Mouse (Mus musculus): ENCODE measurements at regions not wholly inside any gene's neighbourhood (a gene's known extent, or its start where the extent isn't known, plus 50 kb on each side); places are given as distances from the start of the nearest gene placed in this dataset.

- Histone ChIP-seq H3K27me3 (ENCODE audit: control insufficient read depth, insufficient read depth, insufficient read length) (no peaks in the 10 kb centered on the region), H3K4me2 (ENCODE audit: low read depth) (no peak overlapping the region), H3ac (ENCODE audit: control insufficient read depth, insufficient read length) (no peak overlapping the region), H3K4me3 (no peak overlapping the region), H3K79me2 (ENCODE audit: control insufficient read depth, insufficient read depth) (no peaks in the 10 kb centered on the region), H3K36me3 (ENCODE audit: control insufficient read depth, insufficient read depth) (no peaks in the 10 kb centered on the region)
- TF ChIP-seq USF1 (IDR thresholded peaks at IDR 0.05; ENCODE audit: low read depth) (no peak), TCF12 (IDR thresholded peaks at IDR 0.05; ENCODE audit: insufficient read depth, poor library complexity, severe bottlenecking) (no peak), SRF (IDR thresholded peaks at IDR 0.05; ENCODE audit: control insufficient read depth, insufficient read length, low read depth) (no peak), REST (IDR thresholded peaks at IDR 0.05; ENCODE audit: insufficient read depth, insufficient read length) (no peak), MYOG (IDR thresholded peaks at IDR 0.05; ENCODE audit: control insufficient read depth in 1 of 3, insufficient read depth in 1 of 3, insufficient read length in 2 of 3, low read depth in 2 of 3) (no peak), MAX (IDR thresholded peaks at IDR 0.05; ENCODE audit: low read depth) (no peak), POLR2A (IDR thresholded peaks at IDR 0.05; ENCODE audit: insufficient read length, low read depth) (no peak), E2F4 (IDR thresholded peaks at IDR 0.05; ENCODE audit: insufficient read depth) (no peak), POLR2AphosphoS2 (IDR thresholded peaks at IDR 0.05; ENCODE audit: insufficient read length, low read depth) (no peak), CEBPB (IDR thresholded peaks at IDR 0.05; ENCODE audit: insufficient read depth, poor library complexity, severe bottlenecking) (no peak), MYOD1 (IDR thresholded peaks at IDR 0.05; ENCODE audit: control insufficient read depth in 1 of 3, insufficient read length in 2 of 3, low read depth in 2 of 3) (no peak), TCF3 (IDR thresholded peaks at IDR 0.05; ENCODE audit: insufficient read length, low read depth) (no peak)
Measured at GRCm38 (mm10) chr3:39062415-39062814, 175.7 kb downstream of the Fat4 start.

GRCm38 (mm10) chr3:39065457-39065856, 178.7 kb downstream of the Fat4 start:
- no peaks in the 10 kb centered on the region for H3K27me3 ChIP-seq (ENCODE audit: control insufficient read depth, insufficient read depth, insufficient read length)
- no peak overlapping the region for H3ac ChIP-seq (ENCODE audit: control insufficient read depth, insufficient read length)
- no peak overlapping the region for H3K4me3 ChIP-seq
- no peak for TF ChIP-seq USF1 (IDR thresholded peaks at IDR 0.05; ENCODE audit: low read depth)
- no peak for TF ChIP-seq MAX (IDR thresholded peaks at IDR 0.05; ENCODE audit: low read depth)
- no peak for TF ChIP-seq SRF (IDR thresholded peaks at IDR 0.05; ENCODE audit: control insufficient read depth, insufficient read length, low read depth)
- no peak for TF ChIP-seq POLR2A (IDR thresholded peaks at IDR 0.05; ENCODE audit: insufficient read length, low read depth)
- TF ChIP-seq CEBPB (IDR thresholded peaks at IDR 0.05; ENCODE audit: insufficient read depth, poor library complexity, severe bottlenecking), result no peak
- no peak for TF ChIP-seq POLR2AphosphoS2 (IDR thresholded peaks at IDR 0.05; ENCODE audit: insufficient read length, low read depth)
- no peak overlapping the region for H3K4me2 ChIP-seq (ENCODE audit: low read depth)
- no peaks in the 10 kb centered on the region for H3K79me2 ChIP-seq (ENCODE audit: control insufficient read depth, insufficient read depth)
- no peaks in the 10 kb centered on the region for H3K36me3 ChIP-seq (ENCODE audit: control insufficient read depth, insufficient read depth)

- Histone ChIP-seq H3K36me3 (ENCODE audit: control insufficient read depth, insufficient read depth) (no peaks in the 10 kb centered on the region), H3ac (ENCODE audit: control insufficient read depth, insufficient read length) (no peak overlapping the region), H3K79me2 (ENCODE audit: control insufficient read depth, insufficient read depth) (no peaks in the 10 kb centered on the region), H3K4me3 (no peak overlapping the region), H3K4me2 (ENCODE audit: low read depth) (no peak overlapping the region), H3K27me3 (ENCODE audit: control insufficient read depth, insufficient read depth, insufficient read length) (no peaks in the 10 kb centered on the region)
- TF ChIP-seq POLR2AphosphoS2 (IDR thresholded peaks at IDR 0.05; ENCODE audit: insufficient read length, low read depth), result no peak
- TF ChIP-seq CEBPB (IDR thresholded peaks at IDR 0.05; ENCODE audit: insufficient read depth, poor library complexity, severe bottlenecking), result no peak
- no peak for TF ChIP-seq E2F4 (IDR thresholded peaks at IDR 0.05; ENCODE audit: insufficient read depth)
- no peak for TF ChIP-seq REST (IDR thresholded peaks at IDR 0.05; ENCODE audit: insufficient read depth, insufficient read length)
- no peak for TF ChIP-seq POLR2A (IDR thresholded peaks at IDR 0.05; ENCODE audit: insufficient read length, low read depth)
- TF ChIP-seq TCF3 (IDR thresholded peaks at IDR 0.05; ENCODE audit: insufficient read length, low read depth), result no peak
- TF ChIP-seq MYOD1 (IDR thresholded peaks at IDR 0.05; ENCODE audit: control insufficient read depth in 1 of 3, insufficient read length in 2 of 3, low read depth in 2 of 3), result no peak
- TF ChIP-seq USF1 (IDR thresholded peaks at IDR 0.05; ENCODE audit: low read depth), result no peak
- TF ChIP-seq MYOG (IDR thresholded peaks at IDR 0.05; ENCODE audit: control insufficient read depth in 1 of 3, insufficient read depth in 1 of 3, insufficient read length in 2 of 3, low read depth in 2 of 3), result no peak
Measured at GRCm38 (mm10) chr3:39069011-39069410, 182.3 kb downstream of the Fat4 start.

GRCm38 (mm10) chr3:39082678-39083270, 196.0 kb downstream of the Fat4 start:
- no peak for TF ChIP-seq MAX (IDR thresholded peaks at IDR 0.05; ENCODE audit: low read depth)
- no peak for TF ChIP-seq TCF12 (IDR thresholded peaks at IDR 0.05; ENCODE audit: insufficient read depth, poor library complexity, severe bottlenecking)
- TF ChIP-seq SRF (IDR thresholded peaks at IDR 0.05; ENCODE audit: control insufficient read depth, insufficient read length, low read depth), result no peak
- TF ChIP-seq CEBPB (IDR thresholded peaks at IDR 0.05; ENCODE audit: insufficient read depth, poor library complexity, severe bottlenecking), result no peak
- no peak for TF ChIP-seq TCF3 (IDR thresholded peaks at IDR 0.05; ENCODE audit: insufficient read length, low read depth)
- no peak for TF ChIP-seq MYOG (IDR thresholded peaks at IDR 0.05; ENCODE audit: control insufficient read depth in 1 of 3, insufficient read depth in 1 of 3, insufficient read length in 2 of 3, low read depth in 2 of 3)
- TF ChIP-seq REST (IDR thresholded peaks at IDR 0.05; ENCODE audit: insufficient read depth, insufficient read length), result no peak
- no peak for TF ChIP-seq USF1 (IDR thresholded peaks at IDR 0.05; ENCODE audit: low read depth)
- TF ChIP-seq MYOD1 (IDR thresholded peaks at IDR 0.05; ENCODE audit: control insufficient read depth in 1 of 3, insufficient read length in 2 of 3, low read depth in 2 of 3), result no peak
- H3K79me2 ChIP-seq (ENCODE audit: control insufficient read depth, insufficient read depth), result no peaks in the 10 kb centered on the region
- no peaks in the 10 kb centered on the region for H3K36me3 ChIP-seq (ENCODE audit: control insufficient read depth, insufficient read depth)
- no peak overlapping the region for H3ac ChIP-seq (ENCODE audit: control insufficient read depth, insufficient read length)
- H3K4me3 ChIP-seq, result no peak overlapping the region
- H3K4me2 ChIP-seq (ENCODE audit: low read depth), result no peak overlapping the region
- H3K27me3 ChIP-seq (ENCODE audit: control insufficient read depth, insufficient read depth, insufficient read length), result no peaks in the 10 kb centered on the region

GRCm38 (mm10) chr3:39088948-39089347, 202.2 kb downstream of the Fat4 start:
- Histone ChIP-seq H3K27me3 (ENCODE audit: control insufficient read depth, insufficient read depth, insufficient read length) (no peaks in the 10 kb centered on the region), H3K79me2 (ENCODE audit: control insufficient read depth, insufficient read depth) (no peaks in the 10 kb centered on the region), H3ac (ENCODE audit: control insufficient read depth, insufficient read length) (no peak overlapping the region), H3K36me3 (ENCODE audit: control insufficient read depth, insufficient read depth) (no peaks in the 10 kb centered on the region), H3K4me2 (ENCODE audit: low read depth) (no peak overlapping the region), H3K4me3 (no peak overlapping the region)
- TF ChIP-seq USF1 (IDR thresholded peaks at IDR 0.05; ENCODE audit: low read depth) (no peak), E2F4 (IDR thresholded peaks at IDR 0.05; ENCODE audit: insufficient read depth) (no peak)

Data from myocyte (in vitro differentiated cells).